Mouse (Mus musculus) embryonic facial prominence, embryonic 11.5 days (tissue): ENCODE data around the gene Pcx. TPM values are rescaled to one million over a fixed set of nuclear protein-coding genes. Genes with fewer than 3 reads are reported as not detected.

Source experiments
- ATAC-seq: fragments of 200-750 bp; cut with Nextera tagmentation; replicated peaks from 2 replicates; pipeline ENCODE4 v1.8.0; 2017; ENCODE audit warnings: low read depth; ENCODE audit not compliant: insufficient number of reproducible peaks, low FRiP score, low TSS enrichment
- DNase-seq: peaks from one replicate; pipeline ENCODE4 v3.0.0-alpha.2; 2015; ENCODE audit warnings: low spot score
- H3K27ac ChIP-seq: fragments of 300-500 bp; sonication (generic); replicated peaks from 2 replicates; pipeline ENCODE4 v1.5.1; 2014; ENCODE audit warnings: mild to moderate bottlenecking, low read depth, low read length, control low read depth
- H3K27me3 ChIP-seq: fragments of 300-500 bp; sonication (generic); 2 replicates; pipeline ENCODE4 v1.6.1; 2014; ENCODE audit warnings: mild to moderate bottlenecking, low read length, moderate library complexity, mixed read lengths; ENCODE audit not compliant: control insufficient read depth, insufficient read depth
- H3K36me3 ChIP-seq: fragments of 300-500 bp; sonication (generic); replicated peaks from 2 replicates; pipeline ENCODE4 v1.6.1; 2014; ENCODE audit warnings: low read depth, mild to moderate bottlenecking, low read length, moderate library complexity, mixed read lengths; ENCODE audit not compliant: control insufficient read depth, insufficient read depth
- H3K4me1 ChIP-seq: fragments of 300-500 bp; sonication (generic); 2 replicates; pipeline ENCODE4 v1.6.1; 2014; ENCODE audit warnings: low read length, mixed read lengths; ENCODE audit not compliant: control insufficient read depth, insufficient read depth
- H3K4me2 ChIP-seq: fragments of 300-500 bp; sonication (generic); 2 replicates; pipeline ENCODE4 v1.6.1; 2014; ENCODE audit warnings: low read depth, mild to moderate bottlenecking, control low read depth, low read length, moderate library complexity
- H3K4me3 ChIP-seq: fragments of 300-500 bp; sonication (generic); 2 replicates; pipeline ENCODE4 v1.5.1; 2014; ENCODE audit warnings: low read depth, low read length, control low read depth
- H3K9ac ChIP-seq: fragments of 300-500 bp; sonication (generic); replicated peaks from 2 replicates; pipeline ENCODE4 v1.6.1; 2014; ENCODE audit warnings: mild to moderate bottlenecking, control low read depth, low read length
- H3K9me3 ChIP-seq: fragments of 300-500 bp; sonication (generic); replicated peaks from 2 replicates; pipeline ENCODE4 v1.6.1; 2016; ENCODE audit warnings: mild to moderate bottlenecking, low read length, inconsistent platforms, mixed read lengths; ENCODE audit not compliant: control insufficient read depth
- WGBS: fragments of 180-500 bp; shearing (Covaris S2); extraction: QIAGEN DNeasy Blood & Tissue Kit; methylation state at CpG from one replicate; pipeline ENCODE4 v1.1.7; 2014; 5-methylcytosine and 5-hydroxymethylcytosine counted together
- polyA plus RNA-seq: library from polyadenylated mRNA; unstranded; fragments of >200 nt; fragmentation: Nextera tagmentation; extraction: Ambion mirVana; gene quantifications from 2 replicates; pipeline ENCODE4 v1.2.1, GENCODE M21; 2014

Gene Pcx
- polyA plus RNA-seq, 1 experiment from 2014 or later: 15.4 TPM

DNA sequence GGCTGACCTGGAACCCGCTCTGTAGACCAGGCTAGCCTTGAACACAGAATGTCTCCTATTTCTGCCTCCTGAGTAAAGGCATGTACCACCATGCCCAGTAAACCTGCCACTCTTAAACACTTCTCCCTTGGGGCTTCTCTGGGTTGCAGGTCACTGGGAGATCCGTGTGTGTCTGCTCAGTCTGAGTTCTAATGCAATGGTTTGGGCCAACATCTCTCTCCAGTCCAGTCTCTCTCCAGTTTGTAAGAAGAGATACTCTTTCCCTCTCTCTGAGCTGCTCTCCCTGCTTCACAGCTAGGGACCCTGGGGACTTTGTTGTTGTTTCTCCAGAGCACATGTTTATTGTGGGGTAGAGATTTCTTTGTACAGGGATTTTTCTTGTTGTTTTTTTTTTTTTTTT, 6.0 kb downstream of the Pcx start:
- no peak overlapping the region for H3K4me3 ChIP-seq
- H3K27ac ChIP-seq: no peak overlapping the region
- no peaks in the 10 kb centered on the region for H3K9me3 ChIP-seq
- H3K36me3 ChIP-seq: no peaks in the 10 kb centered on the region
- WGBS: 56% methylated on average over 2 of the region's 2 CpGs
- H3K27me3 ChIP-seq: no peaks in the 10 kb centered on the region
- no peak overlapping the region for H3K4me2 ChIP-seq
- H3K4me1 ChIP-seq: no peaks in the 10 kb centered on the region
- ATAC-seq: no peak
- no peak overlapping the region for H3K9ac ChIP-seq
- no peak for DNase-seq

- Histone ChIP-seq H3K4me3 (no peak overlapping the region), H3K27ac (no peak overlapping the region), H3K9me3 (no peaks in the 10 kb centered on the region), H3K9ac (no peak overlapping the region), H3K4me1 (no peaks in the 10 kb centered on the region), H3K36me3 (no peaks in the 10 kb centered on the region), H3K27me3 (no peaks in the 10 kb centered on the region), H3K4me2 (no peak overlapping the region)
- WGBS: 80% methylated on average over 1 of the region's 1 CpGs
- no peak for ATAC-seq
- no peak for DNase-seq
Observed at GRCm38 (mm10) chr19:4517483-4517882, 7.2 kb downstream of the Pcx start.

- no peak overlapping the region for H3K9ac ChIP-seq
- no peak overlapping the region for H3K4me3 ChIP-seq
- WGBS: 58% methylated on average over 3 of the region's 3 CpGs
- no peak for DNase-seq
- H3K27me3 ChIP-seq: no peaks in the 10 kb centered on the region
- H3K4me1 ChIP-seq: no peaks in the 10 kb centered on the region
- H3K9me3 ChIP-seq: no peaks in the 10 kb centered on the region
- no peak for ATAC-seq
- H3K4me2 ChIP-seq: no peak overlapping the region
- 0 out of 2 replicates have a peak overlapping the region, but pooled peaks have one; percentile 35 for H3K27ac ChIP-seq
- no peaks in the 10 kb centered on the region for H3K36me3 ChIP-seq
Observed at GRCm38 (mm10) chr19:4521426-4522050, 11.3 kb downstream of the Pcx start.

DNA sequence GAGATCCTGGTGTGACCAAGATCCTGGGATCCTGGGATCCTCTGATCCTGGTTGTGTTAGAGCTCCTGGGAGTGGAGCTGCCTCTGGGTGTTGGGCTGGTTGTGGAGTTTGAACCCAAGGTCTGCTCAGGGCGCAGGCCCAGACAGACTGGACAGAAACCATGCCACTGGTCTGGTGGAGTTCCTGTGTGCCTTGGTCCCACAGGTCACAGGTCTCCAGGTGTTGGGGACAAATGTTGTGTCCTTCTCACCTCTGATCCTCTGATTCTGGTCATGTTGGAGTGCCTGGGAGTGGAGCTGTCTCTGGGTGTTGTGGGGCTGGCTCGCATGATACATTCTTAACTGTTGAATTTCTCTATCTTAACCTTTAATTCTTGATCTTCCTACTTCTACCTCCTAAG, 24.4 kb downstream of the Pcx start:
- no peak for DNase-seq
- H3K36me3 ChIP-seq: no peaks in the 10 kb centered on the region
- 93% methylated on average over 2 of the region's 2 CpGs for WGBS

DNA sequence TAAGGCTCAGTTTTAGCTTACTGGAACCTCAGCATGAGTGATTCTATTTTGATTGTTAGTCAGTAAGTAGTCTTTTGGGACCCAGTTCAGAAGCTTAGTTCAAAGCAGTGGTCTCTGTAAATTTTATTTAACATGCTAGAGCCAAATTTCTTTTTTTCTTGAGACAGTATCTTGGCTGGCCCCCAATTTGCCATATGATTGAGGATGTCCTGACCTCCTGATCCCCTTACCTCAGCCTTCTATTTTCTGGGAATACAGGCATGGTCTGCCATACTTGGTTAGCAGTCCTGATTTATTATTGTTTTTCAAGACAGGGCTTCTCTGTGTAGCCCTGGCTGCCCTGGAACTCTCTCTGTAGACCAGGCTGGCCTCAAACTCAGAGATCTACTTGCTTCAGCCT, 25.6 kb downstream of the Pcx start:
- DNase-seq: no peak
- Histone ChIP-seq H3K4me3 (no peak overlapping the region), H3K36me3 (no peaks in the 10 kb centered on the region), H3K27ac (no peak overlapping the region), H3K9me3 (no peaks in the 10 kb centered on the region), H3K27me3 (no peaks in the 10 kb centered on the region), H3K4me2 (no peak overlapping the region), H3K9ac (no peak overlapping the region), H3K4me1 (no peaks in the 10 kb centered on the region)
- ATAC-seq: no peak

More for the DNA sequence above, 24.4 kb downstream of the Pcx start:
- no peaks in the 10 kb centered on the region for H3K27me3 ChIP-seq
- H3K9ac ChIP-seq: no peak overlapping the region
- H3K4me3 ChIP-seq: no peak overlapping the region
- ATAC-seq: no peak
- H3K4me1 ChIP-seq: no peaks in the 10 kb centered on the region
- H3K27ac ChIP-seq: no peak overlapping the region
- H3K9me3 ChIP-seq: no peaks in the 10 kb centered on the region
- H3K4me2 ChIP-seq: no peak overlapping the region

DNA sequence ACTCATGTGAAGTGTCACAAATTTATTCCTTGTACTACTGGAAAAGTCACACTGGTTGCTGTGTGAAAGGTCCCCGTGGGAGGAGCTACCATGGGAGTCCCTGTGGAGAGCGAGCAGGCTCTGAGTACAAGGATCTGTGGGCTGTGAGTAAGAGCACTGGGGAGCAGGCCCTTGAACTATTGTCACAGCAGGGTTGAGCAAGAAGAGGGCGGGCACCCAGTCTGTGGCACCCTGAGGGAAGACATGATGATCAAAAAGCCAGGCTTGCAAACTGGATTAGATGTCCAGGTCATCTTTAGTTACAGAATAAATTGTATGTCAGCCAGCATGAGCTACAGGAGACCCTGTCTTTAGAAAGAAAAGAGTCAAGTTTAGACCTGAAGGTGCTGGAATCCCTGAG, 26.3 kb downstream of the Pcx start:
- DNase-seq: no peak
- Histone ChIP-seq H3K4me2 (no peak overlapping the region), H3K4me3 (no peak overlapping the region), H3K9ac (no peak overlapping the region), H3K27ac (no peak overlapping the region), H3K27me3 (no peaks in the 10 kb centered on the region), H3K4me1 (no peaks in the 10 kb centered on the region), H3K9me3 (no peaks in the 10 kb centered on the region), H3K36me3 (no peaks in the 10 kb centered on the region)
- no peak for ATAC-seq
- 58% methylated on average over 3 of the region's 3 CpGs for whole genome bisulfite sequencing

- Histone ChIP-seq H3K4me2 (no peak overlapping the region), H3K9ac (no peak overlapping the region), H3K4me3 (no peak overlapping the region), H3K27me3 (no peaks in the 10 kb centered on the region), H3K27ac (no peak overlapping the region), H3K9me3 (no peaks in the 10 kb centered on the region), H3K4me1 (no peaks in the 10 kb centered on the region), H3K36me3 (no peaks in the 10 kb centered on the region)
- ATAC-seq (no peak), DNase-seq (no peak)
- WGBS: 88% methylated on average over 6 of the region's 6 CpGs
Observed at GRCm38 (mm10) chr19:4540263-4540662, 30.0 kb downstream of the Pcx start.

DNA sequence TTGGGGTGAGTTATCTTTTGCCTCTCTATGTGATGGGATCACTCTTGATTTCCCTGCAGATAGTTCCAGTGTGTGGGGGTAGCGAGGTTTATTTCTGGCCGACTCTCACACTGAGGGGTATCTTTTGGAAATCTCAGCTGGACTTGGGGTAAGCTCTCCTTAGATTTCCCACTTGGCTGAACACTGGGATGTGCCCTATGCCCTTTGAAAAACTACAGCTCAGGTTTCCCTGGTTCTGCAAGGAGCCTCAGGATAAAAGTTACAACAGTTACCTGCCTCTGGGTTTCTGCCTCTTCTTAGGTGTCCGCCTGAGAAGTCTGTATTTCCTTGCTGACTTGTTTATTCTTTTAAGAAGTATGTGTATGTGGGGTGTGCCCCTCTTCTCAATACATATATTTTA, 30.7 kb downstream of the Pcx start:
- H3K27ac ChIP-seq: no peak overlapping the region
- no peaks in the 10 kb centered on the region for H3K9me3 ChIP-seq
- no peak for DNase-seq
- no peaks in the 10 kb centered on the region for H3K4me1 ChIP-seq
- no peak for ATAC-seq
- H3K36me3 ChIP-seq: no peaks in the 10 kb centered on the region
- WGBS: 85% methylated on average over 3 of the region's 3 CpGs
- no peak overlapping the region for H3K9ac ChIP-seq
- H3K4me3 ChIP-seq: no peak overlapping the region
- H3K27me3 ChIP-seq: no peaks in the 10 kb centered on the region
- H3K4me2 ChIP-seq: no peak overlapping the region
